Mouse (Mus musculus): Measurements from ENCODE around the gene Pih1d3. TPM values are rescaled to one million over a fixed set of nuclear protein-coding genes. Genes with fewer than 3 reads are reported as not detected.

Pih1d3 gene
- polyA plus RNA-seq (2014; fragmentation: Nextera tagmentation; extraction: Ambion mirVana): not detected in 2 replicates

DNA sequence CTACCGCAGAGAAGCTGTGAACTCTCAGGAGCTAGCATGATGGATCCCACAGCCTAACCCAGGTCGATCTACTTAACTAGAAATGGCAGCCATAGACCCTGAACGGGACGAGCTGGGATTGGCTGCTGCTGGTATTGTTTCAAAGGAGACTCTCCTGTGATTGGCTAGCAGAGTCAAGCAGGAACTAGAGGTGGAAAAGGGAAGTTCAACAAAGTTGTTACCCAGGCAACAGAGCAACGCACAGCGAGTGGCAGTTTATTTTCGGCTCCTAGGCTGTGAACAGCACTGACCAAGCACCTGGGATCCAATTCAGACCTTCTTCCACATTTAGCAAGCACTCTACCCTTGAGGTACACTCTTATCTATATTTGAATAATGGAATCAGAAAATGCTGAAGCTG is at the start of gene Pih1d3, which contains the start of gene 4931428L18Rik:
Gene Pih1d3 (plus strand): TSS at position 275 of the 400 bp plus-strand sequence.
Gene 4931428L18Rik (minus strand): TSS at position 121 of the 400 bp plus-strand sequence.
- Histone ChIP-seq H3K27me3 (ENCODE audit: control insufficient read depth, insufficient read depth, low read length) (no peaks in the 10 kb centered on the region), H3K4me1 (ENCODE audit: control insufficient read depth, insufficient read depth, low read length) (no peaks in the 10 kb centered on the region), H3K4me3 (ENCODE audit: low read depth, low read length) (no peak within 1 kb of the TSS), H3K27ac (replicated peaks; ENCODE audit: low read depth, low read length) (no peak within 1 kb of the TSS), H3K36me3 (replicated peaks; ENCODE audit: control insufficient read depth, insufficient read depth, low read depth, low read length) (no peaks in the 10 kb centered on the region), H3K9me3 (replicated peaks; ENCODE audit: control insufficient read depth, low read length) (no peaks in the 10 kb centered on the region), H3K4me2 (ENCODE audit: low read depth, low read length) (no peak within 1 kb of the TSS), H3K9ac (replicated peaks; ENCODE audit: low read length) (no peak within 1 kb of the TSS)
- ATAC-seq (replicated peaks; ENCODE audit: insufficient number of reproducible peaks, low FRiP score, low TSS enrichment, low read depth) (no peak), DNase-seq (ENCODE audit: low spot score) (no peak)
- 85% methylated on average over 7 of the region's 7 CpGs for WGBS

DNA sequence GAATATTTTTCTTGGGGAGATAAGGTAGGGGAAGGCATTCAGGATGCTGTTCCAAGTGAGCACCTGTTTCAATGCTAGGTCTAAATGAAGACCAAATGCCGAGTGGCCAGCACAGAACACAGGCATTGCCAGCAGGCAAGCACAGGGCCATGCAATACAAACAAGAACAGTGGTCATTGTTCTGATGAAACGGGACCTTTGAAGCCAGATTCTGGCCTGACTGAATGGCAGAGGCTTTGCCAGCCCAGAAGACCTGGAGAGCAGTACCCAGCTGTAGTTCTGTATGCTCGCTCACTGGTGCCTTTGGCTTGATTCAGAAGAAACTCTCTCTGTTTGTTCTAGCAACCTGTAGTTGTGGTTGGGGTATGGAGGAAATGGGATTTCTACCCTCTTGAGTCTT is 47.2 kb upstream of the Pih1d3 start:
- Histone ChIP-seq H3K9me3 (replicated peaks; ENCODE audit: control insufficient read depth, low read length) (no peaks in the 10 kb centered on the region), H3K36me3 (replicated peaks; ENCODE audit: control insufficient read depth, insufficient read depth, low read depth, low read length) (no peaks in the 10 kb centered on the region), H3K27me3 (ENCODE audit: control insufficient read depth, insufficient read depth, low read length) (no peaks in the 10 kb centered on the region), H3K27ac (replicated peaks; ENCODE audit: low read depth, low read length) (no peak overlapping the region), H3K4me1 (ENCODE audit: control insufficient read depth, insufficient read depth, low read length) (no peaks in the 10 kb centered on the region), H3K9ac (replicated peaks; ENCODE audit: low read length) (no peak overlapping the region), H3K4me2 (ENCODE audit: low read depth, low read length) (no peak overlapping the region), H3K4me3 (ENCODE audit: low read depth, low read length) (no peak overlapping the region)
- DNase-seq (ENCODE audit: low spot score) (no peak), ATAC-seq (replicated peaks; ENCODE audit: insufficient number of reproducible peaks, low FRiP score, low TSS enrichment, low read depth) (no peak)
- WGBS: 73% methylated on average over 3 of the region's 3 CpGs

DNA sequence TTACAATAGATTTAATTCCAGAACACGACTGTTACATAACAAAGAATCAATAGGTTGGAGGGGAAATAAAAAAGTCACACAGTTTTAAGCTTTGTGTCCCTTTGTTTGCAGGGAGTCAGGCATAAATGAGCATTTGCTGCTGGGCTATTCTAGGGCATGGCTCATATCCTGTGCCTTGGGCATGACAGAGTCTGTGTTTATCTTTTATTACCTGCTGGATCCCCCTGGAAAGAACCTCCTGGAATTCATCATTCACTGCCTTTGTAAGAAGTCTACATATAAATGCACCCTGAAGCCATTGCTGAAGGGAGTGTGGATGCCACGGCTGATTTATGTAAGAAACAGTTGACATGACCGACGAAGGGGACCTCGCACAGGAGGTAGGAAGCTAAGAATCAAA is 46.5 kb upstream of the Pih1d3 start, which contains the start of gene Lgsn:
Gene Lgsn (plus strand): TSS at position 301 of the 400 bp plus-strand sequence.
- Histone ChIP-seq H3K9me3 (replicated peaks; ENCODE audit: control insufficient read depth, low read length) (no peaks in the 10 kb centered on the region), H3K9ac (replicated peaks; ENCODE audit: low read length) (no peak within 1 kb of the TSS), H3K4me2 (ENCODE audit: low read depth, low read length) (no peak within 1 kb of the TSS), H3K4me3 (ENCODE audit: low read depth, low read length) (no peak within 1 kb of the TSS), H3K36me3 (replicated peaks; ENCODE audit: control insufficient read depth, insufficient read depth, low read depth, low read length) (no peaks in the 10 kb centered on the region), H3K4me1 (ENCODE audit: control insufficient read depth, insufficient read depth, low read length) (no peaks in the 10 kb centered on the region), H3K27ac (replicated peaks; ENCODE audit: low read depth, low read length) (no peak within 1 kb of the TSS), H3K27me3 (ENCODE audit: control insufficient read depth, insufficient read depth, low read length) (no peaks in the 10 kb centered on the region)
- 79% methylated on average over 5 of the region's 5 CpGs for WGBS
- ATAC-seq (replicated peaks; ENCODE audit: insufficient number of reproducible peaks, low FRiP score, low TSS enrichment, low read depth) (no peak), DNase-seq (ENCODE audit: low spot score) (no peak)

- ATAC-seq (replicated peaks; ENCODE audit: insufficient number of reproducible peaks, low FRiP score, low TSS enrichment, low read depth) (no peak), DNase-seq (ENCODE audit: low spot score) (no peak)
- no peak overlapping the region for H3K27ac ChIP-seq (replicated peaks; ENCODE audit: low read depth, low read length)
- no peak overlapping the region for H3K4me3 ChIP-seq (ENCODE audit: low read depth, low read length)
- H3K9me3 ChIP-seq (replicated peaks; ENCODE audit: control insufficient read depth, low read length): no peaks in the 10 kb centered on the region
- WGBS: 50% methylated on average over 1 of the region's 1 CpGs
- no peaks in the 10 kb centered on the region for H3K4me1 ChIP-seq (ENCODE audit: control insufficient read depth, insufficient read depth, low read length)
- H3K9ac ChIP-seq (replicated peaks; ENCODE audit: low read length): no peak overlapping the region
- H3K27me3 ChIP-seq (ENCODE audit: control insufficient read depth, insufficient read depth, low read length): no peaks in the 10 kb centered on the region
- no peaks in the 10 kb centered on the region for H3K36me3 ChIP-seq (replicated peaks; ENCODE audit: control insufficient read depth, insufficient read depth, low read depth, low read length)
- no peak overlapping the region for H3K4me2 ChIP-seq (ENCODE audit: low read depth, low read length)
Measured at GRCm38 (mm10) chr1:31178264-31178663, 44.4 kb upstream of the Pih1d3 start.

GRCm38 (mm10) chr1:31190237-31190866 is 32.3 kb upstream of the Pih1d3 start:
- no peak overlapping the region for H3K4me3 ChIP-seq (ENCODE audit: low read depth, low read length)
- no peak for ATAC-seq (replicated peaks; ENCODE audit: insufficient number of reproducible peaks, low FRiP score, low TSS enrichment, low read depth)
- H3K9ac ChIP-seq (replicated peaks; ENCODE audit: low read length): no peak overlapping the region
- no peak overlapping the region for H3K27ac ChIP-seq (replicated peaks; ENCODE audit: low read depth, low read length)
- H3K9me3 ChIP-seq (replicated peaks; ENCODE audit: control insufficient read depth, low read length): no peaks in the 10 kb centered on the region
- DNase-seq (ENCODE audit: low spot score): no peak
- no peaks in the 10 kb centered on the region for H3K4me1 ChIP-seq (ENCODE audit: control insufficient read depth, insufficient read depth, low read length)
- H3K36me3 ChIP-seq (replicated peaks; ENCODE audit: control insufficient read depth, insufficient read depth, low read depth, low read length): no peaks in the 10 kb centered on the region
- H3K4me2 ChIP-seq (ENCODE audit: low read depth, low read length): no peak overlapping the region
- no peaks in the 10 kb centered on the region for H3K27me3 ChIP-seq (ENCODE audit: control insufficient read depth, insufficient read depth, low read length)
- 74% methylated on average over 10 of the region's 10 CpGs for WGBS

- WGBS: 88% methylated on average over 1 of the region's 1 CpGs
- H3K4me1 ChIP-seq (ENCODE audit: control insufficient read depth, insufficient read depth, low read length): no peaks in the 10 kb centered on the region
Measured at GRCm38 (mm10) chr1:31195633-31196032, 27.0 kb upstream of the Pih1d3 start.

GRCm38 (mm10) chr1:31196959-31197358 is 25.7 kb upstream of the Pih1d3 start:
- no peaks in the 10 kb centered on the region for H3K36me3 ChIP-seq (replicated peaks; ENCODE audit: control insufficient read depth, insufficient read depth, low read depth, low read length)
- ATAC-seq (replicated peaks; ENCODE audit: insufficient number of reproducible peaks, low FRiP score, low TSS enrichment, low read depth) (no peak), DNase-seq (ENCODE audit: low spot score) (no peak)
- H3K9ac ChIP-seq (replicated peaks; ENCODE audit: low read length): no peak overlapping the region
- 93% methylated on average over 3 of the region's 3 CpGs for WGBS
- H3K27ac ChIP-seq (replicated peaks; ENCODE audit: low read depth, low read length): no peak overlapping the region
- H3K4me1 ChIP-seq (ENCODE audit: control insufficient read depth, insufficient read depth, low read length): no peaks in the 10 kb centered on the region
- no peaks in the 10 kb centered on the region for H3K9me3 ChIP-seq (replicated peaks; ENCODE audit: control insufficient read depth, low read length)
- H3K27me3 ChIP-seq (ENCODE audit: control insufficient read depth, insufficient read depth, low read length): no peaks in the 10 kb centered on the region
- no peak overlapping the region for H3K4me2 ChIP-seq (ENCODE audit: low read depth, low read length)
- H3K4me3 ChIP-seq (ENCODE audit: low read depth, low read length): no peak overlapping the region

More at GRCm38 (mm10) chr1:31195633-31196032, 27.0 kb upstream of the Pih1d3 start:
- Histone ChIP-seq H3K9ac (replicated peaks; ENCODE audit: low read length) (no peak overlapping the region), H3K27me3 (ENCODE audit: control insufficient read depth, insufficient read depth, low read length) (no peaks in the 10 kb centered on the region), H3K27ac (replicated peaks; ENCODE audit: low read depth, low read length) (no peak overlapping the region), H3K4me3 (ENCODE audit: low read depth, low read length) (no peak overlapping the region), H3K4me2 (ENCODE audit: low read depth, low read length) (no peak overlapping the region), H3K36me3 (replicated peaks; ENCODE audit: control insufficient read depth, insufficient read depth, low read depth, low read length) (no peaks in the 10 kb centered on the region), H3K9me3 (replicated peaks; ENCODE audit: control insufficient read depth, low read length) (no peaks in the 10 kb centered on the region)
- ATAC-seq (replicated peaks; ENCODE audit: insufficient number of reproducible peaks, low FRiP score, low TSS enrichment, low read depth) (no peak), DNase-seq (ENCODE audit: low spot score) (no peak)

DNA sequence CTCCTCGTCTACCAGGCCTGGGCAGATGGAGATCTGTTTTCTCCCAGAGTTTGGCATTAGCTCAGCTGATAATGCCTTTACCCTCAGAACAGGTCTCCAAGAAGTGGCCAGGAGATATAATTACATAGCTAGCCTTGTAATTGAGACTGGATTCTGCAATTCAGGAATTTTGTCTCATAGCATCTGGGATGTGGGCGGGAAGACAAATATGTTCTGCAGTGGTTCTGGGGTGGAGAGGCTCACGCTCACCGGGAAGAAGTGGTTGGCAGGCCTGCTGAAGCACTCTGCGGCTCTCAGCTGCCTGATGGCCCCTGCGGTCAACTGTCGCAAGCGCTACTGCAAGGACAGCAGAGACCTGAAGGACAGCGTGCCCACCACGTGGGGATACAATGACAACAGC is 18.9 kb upstream of the Pih1d3 start:
- Histone ChIP-seq H3K4me1 (ENCODE audit: control insufficient read depth, insufficient read depth, low read length) (no peaks in the 10 kb centered on the region), H3K36me3 (replicated peaks; ENCODE audit: control insufficient read depth, insufficient read depth, low read depth, low read length) (no peaks in the 10 kb centered on the region), H3K9me3 (replicated peaks; ENCODE audit: control insufficient read depth, low read length) (no peaks in the 10 kb centered on the region), H3K4me3 (ENCODE audit: low read depth, low read length) (no peak overlapping the region), H3K4me2 (ENCODE audit: low read depth, low read length) (no peak overlapping the region), H3K27me3 (ENCODE audit: control insufficient read depth, insufficient read depth, low read length) (no peaks in the 10 kb centered on the region), H3K27ac (replicated peaks; ENCODE audit: low read depth, low read length) (no peak overlapping the region), H3K9ac (replicated peaks; ENCODE audit: low read length) (no peak overlapping the region)
- ATAC-seq (replicated peaks; ENCODE audit: insufficient number of reproducible peaks, low FRiP score, low TSS enrichment, low read depth): no peak
- no peak for DNase-seq (ENCODE audit: low spot score)
- WGBS: 90% methylated on average over 10 of the region's 10 CpGs
